Mouse (Mus musculus): ENCODE data around the gene Fam241a. TPM values are rescaled to one million over a fixed set of nuclear protein-coding genes. Genes with fewer than 3 reads are reported as not detected.

Fam241a gene
- total RNA-seq (2023), result 66.3 TPM

GRCm38 (mm10) chr3:127895792-127896541, at the start of gene Fam241a:
Gene Fam241a (minus strand): TSS chr3:127896324.

GRCm38 (mm10) chr3:127837154-127837865, 58.8 kb downstream of the Fam241a start, which contains the start of gene Ap1ar:
Gene Ap1ar (minus strand): TSS chr3:127837523.

Other genes starting within 250 kb of the Fam241a start
- gene Alpk1, start 115.8 kb downstream of the Fam241a start, total RNA-seq (2023), result 4.8 TPM
- 3.7 TPM for gene Tifa, start 106.5 kb downstream of the Fam241a start, total RNA-seq (2023)
- gene Ap1ar, start 58.8 kb downstream of the Fam241a start, total RNA-seq (2023), result 72.7 TPM

All from CD8-positive naive resting alpha-beta T cell, adult 57 days (primary cell).